Mouse (Mus musculus) forebrain, embryonic 11.5 days (tissue): ENCODE measurements around the gene Gng2. TPM values are rescaled to one million over a fixed set of nuclear protein-coding genes. Genes with fewer than 3 reads are reported as not detected.

Experiments
- ATAC-seq: fragments of 200-750 bp; cut with Nextera tagmentation; replicated peaks from 2 replicates; pipeline ENCODE4 v1.8.0; 2017; ENCODE audit warnings: moderate TSS enrichment; ENCODE audit not compliant: low FRiP score
- DNase-seq: peaks from one replicate; pipeline ENCODE4 v3.0.0-alpha.2; 2017; ENCODE audit warnings: low spot score
- H3K27ac ChIP-seq: fragments of 300-500 bp; sonication (generic); 2 replicates; pipeline ENCODE4 v1.5.1; 2014; ENCODE audit warnings: low read depth, low read length
- H3K27me3 ChIP-seq: fragments of 300-500 bp; sonication (generic); 2 replicates; pipeline ENCODE4 v1.6.1; 2014; ENCODE audit warnings: mild to moderate bottlenecking, low read length, mixed read lengths; ENCODE audit not compliant: control insufficient read depth, insufficient read depth
- H3K36me3 ChIP-seq: fragments of 300-500 bp; sonication (generic); 2 replicates; pipeline ENCODE4 v1.6.1; 2014; ENCODE audit warnings: mild to moderate bottlenecking, low read length, moderate library complexity, mixed read lengths; ENCODE audit not compliant: control insufficient read depth, insufficient read depth
- H3K4me1 ChIP-seq: fragments of 300-500 bp; sonication (generic); replicated peaks from 2 replicates; pipeline ENCODE4 v1.6.1; 2014; ENCODE audit warnings: low read length, mixed read lengths; ENCODE audit not compliant: control insufficient read depth, insufficient read depth
- H3K4me2 ChIP-seq: fragments of 300-500 bp; sonication (generic); 2 replicates; pipeline ENCODE4 v1.6.1; 2014; ENCODE audit warnings: low read depth, mild to moderate bottlenecking, low read length, moderate library complexity, mixed read lengths; ENCODE audit not compliant: severe bottlenecking
- H3K4me3 ChIP-seq: fragments of 300-500 bp; sonication (generic); 2 replicates; pipeline ENCODE4 v1.5.1; 2014; ENCODE audit warnings: low read depth, low read length
- H3K9ac ChIP-seq: fragments of 300-500 bp; sonication (generic); 2 replicates; pipeline ENCODE4 v1.6.1; 2014; ENCODE audit warnings: low read length
- H3K9me3 ChIP-seq: fragments of 300-500 bp; sonication (generic); 2 replicates; pipeline ENCODE4 v1.6.1; 2016; ENCODE audit warnings: low read length, mixed read lengths; ENCODE audit not compliant: control insufficient read depth
- WGBS: fragments of 180-500 bp; shearing (Covaris S2); extraction: QIAGEN DNeasy Blood & Tissue Kit; methylation state at CpG from one replicate; pipeline ENCODE4 v1.1.7; 2014; 5-methylcytosine and 5-hydroxymethylcytosine counted together
- polyA plus RNA-seq: library from polyadenylated mRNA; unstranded; fragments of >200 nt; fragmentation: Nextera tagmentation; extraction: Ambion mirVana; gene quantifications from 2 replicates; pipeline ENCODE4 v1.2.1, GENCODE M21; 2014

Gene Gng2
- polyA plus RNA-seq, 1 experiment from 2014 or later: 142 TPM

DNA sequence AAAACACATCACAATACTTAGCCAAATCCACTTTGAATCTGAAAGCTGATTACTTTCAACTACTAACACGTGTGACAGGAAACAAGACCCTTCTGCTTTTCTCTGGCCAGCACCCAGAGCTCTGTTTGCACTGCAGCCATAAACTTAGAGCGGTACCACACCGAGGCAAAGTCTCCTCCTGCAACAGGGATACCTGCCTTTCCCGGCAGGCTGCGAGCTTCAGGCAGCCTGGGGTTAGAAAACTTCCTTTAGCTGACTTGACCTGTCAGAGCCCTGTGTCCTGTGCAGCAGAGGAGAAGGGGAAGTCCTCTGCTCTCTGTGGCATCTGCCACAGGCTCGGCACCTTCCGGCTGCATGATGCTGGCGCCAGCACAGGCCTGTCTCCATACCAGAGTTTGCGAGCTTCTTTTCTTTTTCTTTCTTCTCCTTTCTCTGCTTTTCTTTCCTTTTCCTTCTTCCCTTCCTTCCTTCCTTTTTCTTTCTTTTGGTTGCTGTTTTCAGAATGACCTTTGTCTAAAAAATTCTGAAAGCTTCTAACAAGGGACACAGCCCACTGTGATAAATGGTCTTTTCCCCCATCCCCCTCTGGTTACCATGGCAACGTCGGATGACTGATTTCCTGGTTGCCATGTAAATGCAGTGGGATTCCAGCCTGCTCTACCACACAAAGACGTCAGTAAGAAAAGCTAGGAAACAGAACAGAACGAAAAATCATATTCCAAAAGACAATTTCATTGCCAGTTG is 9.4 kb upstream of the Gng2 start:
- H3K9me3 ChIP-seq: no peaks in the 10 kb centered on the region
- H3K36me3 ChIP-seq: no peaks in the 10 kb centered on the region
- no peaks in the 10 kb centered on the region for H3K27me3 ChIP-seq
- H3K9ac ChIP-seq: peak overlapping the region; percentile 69
- WGBS: 3% methylated on average over 13 of the region's 13 CpGs
- peaks cover 24% of the 10 kb centered on the region for H3K4me1 ChIP-seq
- peak overlapping the region; percentile 55 for H3K4me2 ChIP-seq
- H3K4me3 ChIP-seq: peak overlapping the region; percentile 20; the same call in 1 of the 2 replicates
- DNase-seq: peak; percentile 92
- peak; percentile 90 for ATAC-seq
- H3K27ac ChIP-seq: peak overlapping the region; percentile 98

DNA sequence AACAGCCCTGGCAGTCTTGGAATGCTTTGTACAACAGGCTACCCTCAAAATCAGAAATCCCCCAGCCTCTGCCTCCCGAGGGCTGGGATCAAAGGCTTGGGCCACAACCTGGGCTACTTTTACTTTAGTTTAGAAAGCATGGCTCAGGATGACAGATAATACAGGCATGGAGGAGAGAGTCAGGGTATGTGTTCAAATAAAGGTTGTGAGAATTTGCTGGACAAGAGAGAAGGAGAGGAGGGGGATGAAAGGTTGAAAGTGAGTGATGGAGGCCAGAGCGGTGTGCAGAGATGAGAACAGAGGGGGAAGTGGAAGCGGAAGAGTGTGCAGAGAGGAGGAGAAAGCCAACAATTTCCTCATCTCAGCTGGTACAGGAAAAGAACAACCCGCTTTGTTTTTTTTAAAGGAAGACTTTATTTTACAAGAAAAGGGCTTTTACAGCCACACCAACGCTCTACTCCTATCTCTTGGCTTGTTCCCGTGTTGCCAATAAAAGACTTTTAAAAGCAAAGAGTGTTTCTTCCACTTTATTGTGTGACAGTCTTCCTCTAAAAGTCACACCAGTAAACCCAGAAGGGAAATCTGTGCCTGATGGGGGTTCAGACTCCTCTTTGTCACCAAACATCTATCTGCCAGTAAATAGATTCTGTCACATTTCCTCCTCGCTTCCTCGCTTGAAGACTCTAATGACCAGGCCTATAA is 8.6 kb upstream of the Gng2 start:
- no peak for DNase-seq
- H3K36me3 ChIP-seq: no peaks in the 10 kb centered on the region
- no peaks in the 10 kb centered on the region for H3K9me3 ChIP-seq
- no peak overlapping the region for H3K4me3 ChIP-seq
- ATAC-seq: peak; percentile 9; the same call in 1 of the 2 replicates
- no peaks in the 10 kb centered on the region for H3K27me3 ChIP-seq
- peak overlapping the region; percentile 55; the same call in 1 of the 2 replicates for H3K4me2 ChIP-seq
- 42% methylated on average over 8 of the region's 8 CpGs for WGBS
- H3K9ac ChIP-seq: peak overlapping the region; percentile 69
- peak overlapping the region; percentile 98 for H3K27ac ChIP-seq
- H3K4me1 ChIP-seq: peaks cover 23% of the 10 kb centered on the region

DNA sequence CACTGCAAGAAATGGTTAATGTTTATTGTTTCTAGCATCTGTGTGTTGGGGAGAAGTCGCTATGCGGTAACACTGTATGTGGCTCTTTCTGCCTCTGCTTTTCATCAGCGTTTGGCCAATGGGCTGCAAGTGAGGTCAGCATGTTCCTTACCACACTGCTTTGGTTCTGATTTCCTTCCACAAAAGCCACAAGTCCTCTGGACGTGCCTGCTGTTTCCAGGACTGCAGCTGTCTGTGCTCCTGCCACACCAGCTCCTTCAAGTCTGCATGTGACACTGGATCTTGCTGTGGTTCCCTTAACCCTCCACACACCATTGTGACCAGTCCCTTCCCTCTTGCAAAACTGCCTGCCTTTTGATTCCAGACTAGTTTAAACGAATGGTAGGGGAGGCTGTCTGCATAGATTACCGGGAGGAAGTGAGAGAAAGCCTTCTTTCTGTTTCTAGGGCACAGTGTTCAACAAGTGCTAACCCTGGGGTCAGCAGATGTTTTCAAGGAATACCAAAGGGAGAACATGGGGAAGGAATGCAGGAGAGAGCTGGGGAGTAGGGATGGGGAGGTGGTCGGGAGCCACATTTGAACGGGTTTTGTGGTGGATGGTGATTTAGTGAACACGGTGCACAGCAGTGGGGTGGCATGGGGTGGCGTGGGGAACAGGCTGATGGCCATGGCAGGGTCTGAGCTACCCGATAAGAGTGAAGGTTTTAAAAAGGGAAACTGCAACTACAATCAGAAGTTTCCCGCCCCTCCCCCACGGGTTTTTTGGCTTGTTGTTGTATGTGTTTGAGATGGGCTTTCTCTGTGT is 7.9 kb upstream of the Gng2 start:
- H3K4me1 ChIP-seq: peaks cover 23% of the 10 kb centered on the region
- DNase-seq (peak; percentile 61), ATAC-seq (peak; percentile 29; the same call in 1 of the 2 replicates)
- 10% methylated on average over 13 of the region's 13 CpGs for WGBS
- no peaks in the 10 kb centered on the region for H3K36me3 ChIP-seq
- no peak overlapping the region for H3K4me3 ChIP-seq
- H3K27ac ChIP-seq: peak overlapping the region; percentile 98
- no peaks in the 10 kb centered on the region for H3K27me3 ChIP-seq
- H3K9me3 ChIP-seq: no peaks in the 10 kb centered on the region
- H3K9ac ChIP-seq: peak overlapping the region; percentile 69
- peak overlapping the region; percentile 6; the same call in 1 of the 2 replicates for H3K4me2 ChIP-seq

DNA sequence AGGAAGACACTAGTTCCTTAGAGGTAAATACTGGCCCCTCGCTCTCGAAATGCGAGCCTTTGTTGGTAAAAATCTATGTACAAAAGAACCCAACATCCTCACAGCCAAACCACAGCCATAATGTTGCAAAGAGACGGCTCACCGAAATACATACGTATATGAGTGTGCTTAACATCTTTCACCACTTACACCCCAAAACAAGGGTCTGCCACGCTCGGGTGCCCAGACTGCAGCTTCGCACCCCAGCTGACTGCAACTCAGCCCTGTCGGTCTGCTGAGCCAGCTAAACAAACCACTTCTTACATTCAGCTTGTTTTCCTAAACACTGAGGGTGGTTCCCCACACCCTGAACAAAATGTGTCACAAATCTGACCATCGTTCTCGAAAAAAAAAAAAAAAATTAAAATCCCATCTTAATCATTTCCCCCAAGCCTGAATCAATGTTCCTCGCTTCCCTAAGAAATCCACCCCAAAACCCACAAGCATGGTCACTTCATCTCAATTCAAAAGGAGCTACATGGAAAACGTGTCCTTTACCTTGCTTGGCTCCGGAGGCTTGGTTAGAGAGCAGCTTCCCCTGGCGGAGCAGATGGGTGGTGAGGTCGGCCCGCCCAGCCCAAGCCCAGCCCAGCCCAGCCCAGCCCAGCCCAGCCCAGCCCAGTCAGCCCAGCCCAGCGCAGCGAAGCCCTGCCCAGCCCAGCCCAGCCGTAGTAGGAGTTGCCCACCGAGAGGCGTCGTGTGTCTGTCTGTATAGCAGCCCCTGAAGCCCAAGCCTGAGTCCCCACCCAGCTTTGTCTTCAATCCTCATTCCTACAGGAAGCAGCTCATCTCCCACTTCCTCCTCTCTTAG is 781 bp downstream of the Gng2 start:
- Histone ChIP-seq H3K4me3 (peak overlapping the region; percentile 53), H3K27me3 (no peaks in the 10 kb centered on the region), H3K36me3 (no peaks in the 10 kb centered on the region), H3K9me3 (no peaks in the 10 kb centered on the region), H3K27ac (peak overlapping the region; percentile 86), H3K9ac (peak overlapping the region; percentile 82), H3K4me2 (peak overlapping the region; percentile 76), H3K4me1 (peaks cover 18% of the 10 kb centered on the region)
- ATAC-seq (peak; percentile 97), DNase-seq (peak; percentile 95)
- WGBS: under 1% methylated on average over 22 of the region's 24 CpGs

DNA sequence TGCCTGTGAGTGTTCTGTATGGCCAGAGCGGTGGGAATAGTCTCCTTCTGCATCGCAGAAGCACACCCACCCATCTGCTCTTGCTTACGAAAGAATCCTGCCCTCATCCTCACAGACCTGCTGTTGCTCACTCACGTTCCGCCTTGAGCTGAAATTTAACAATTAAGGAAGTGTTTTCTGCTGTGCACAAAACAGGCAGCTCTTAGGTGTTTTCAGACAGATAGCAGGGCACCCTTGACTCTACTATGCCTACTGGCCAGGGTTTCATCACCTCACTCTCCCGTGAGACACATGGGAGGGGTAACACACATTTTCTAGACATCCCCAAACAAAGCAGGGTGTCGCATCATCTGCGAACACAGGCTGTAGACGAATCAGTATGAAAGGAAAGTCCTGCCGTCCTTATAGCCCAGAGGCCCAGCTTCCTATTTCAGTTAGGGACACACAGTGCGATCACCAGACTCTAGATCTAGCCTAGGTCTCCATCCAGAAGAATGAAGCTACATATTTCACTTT is 2.4 kb downstream of the Gng2 start:
- 30% methylated on average over 11 of the region's 11 CpGs for WGBS
- ATAC-seq (0 out of 2 replicates have a peak, but pooled peaks have one; percentile 22), DNase-seq (peak; percentile 60)
- Histone ChIP-seq H3K27me3 (no peaks in the 10 kb centered on the region), H3K27ac (peak overlapping the region; percentile 68), H3K9me3 (no peaks in the 10 kb centered on the region), H3K36me3 (no peaks in the 10 kb centered on the region), H3K4me3 (peak overlapping the region; percentile 34), H3K4me2 (peak overlapping the region; percentile 69), H3K4me1 (peaks cover 28% of the 10 kb centered on the region), H3K9ac (peak overlapping the region; percentile 65)

DNA sequence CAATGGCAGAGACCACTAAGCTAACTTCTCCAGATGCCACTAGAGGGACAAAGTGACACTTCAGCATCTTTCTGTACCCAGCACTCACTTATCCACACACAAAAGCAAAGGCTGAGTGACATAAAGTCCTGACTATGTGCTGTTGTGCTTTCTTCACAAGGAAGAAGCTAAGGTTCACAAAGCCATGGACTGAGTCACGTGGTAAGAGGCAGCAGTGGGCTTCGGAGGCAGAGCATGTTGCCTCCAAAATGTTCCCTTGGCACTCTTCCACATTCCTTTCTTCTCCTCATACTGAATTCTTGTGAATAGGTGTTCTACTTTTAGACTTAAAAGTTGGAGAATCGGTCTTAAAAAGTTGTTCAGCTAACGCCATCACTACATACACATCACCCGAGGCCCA is 3.0 kb downstream of the Gng2 start:
- 84% methylated on average over 5 of the region's 5 CpGs for WGBS
- H3K27me3 ChIP-seq: no peaks in the 10 kb centered on the region
- ATAC-seq (no peak), DNase-seq (no peak)
- peak overlapping the region; percentile 69 for H3K4me2 ChIP-seq
- peak overlapping the region; percentile 68; the same call in 1 of the 2 replicates for H3K27ac ChIP-seq
- peaks cover 28% of the 10 kb centered on the region for H3K4me1 ChIP-seq
- no peaks in the 10 kb centered on the region for H3K9me3 ChIP-seq
- no peak overlapping the region; the same call in 1 of the 2 replicates for H3K9ac ChIP-seq
- H3K36me3 ChIP-seq: no peaks in the 10 kb centered on the region
- peak overlapping the region; percentile 34 for H3K4me3 ChIP-seq

DNA sequence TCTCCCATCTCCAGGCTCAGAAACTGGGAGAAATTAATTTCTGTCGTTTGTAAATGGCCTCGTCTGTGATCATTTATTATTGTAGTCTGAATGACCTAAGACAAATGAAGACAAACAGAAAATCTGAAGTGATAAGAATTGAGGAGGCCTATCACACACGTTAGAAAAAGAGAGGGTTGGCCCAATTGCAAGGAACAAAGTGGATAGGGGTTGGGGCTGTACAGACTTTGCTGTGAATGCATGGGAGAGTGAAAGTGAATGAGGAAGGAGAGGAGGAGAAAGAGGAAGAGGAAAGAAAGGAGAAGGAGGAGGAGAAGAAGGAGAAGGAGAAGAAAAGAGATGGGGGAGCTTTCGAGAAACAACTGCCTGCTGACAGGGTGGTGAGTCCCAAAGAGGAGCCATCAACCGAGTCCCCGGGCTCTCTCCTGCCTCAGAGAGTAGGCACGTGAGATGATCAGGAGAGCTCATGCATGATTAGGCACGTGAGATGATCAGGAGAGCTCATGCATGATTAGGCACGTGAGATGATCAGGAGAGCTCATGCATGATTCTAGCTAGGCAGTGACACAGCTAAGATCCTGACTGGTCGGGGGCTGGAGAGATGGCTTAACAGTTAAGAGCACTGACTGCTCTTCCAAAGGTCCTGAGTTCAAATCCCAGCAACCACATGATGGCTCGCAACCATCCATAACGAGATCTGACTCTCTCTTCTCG is 5.0 kb downstream of the Gng2 start:
- Histone ChIP-seq H3K27me3 (no peaks in the 10 kb centered on the region), H3K27ac (no peak overlapping the region), H3K36me3 (no peaks in the 10 kb centered on the region), H3K9me3 (no peaks in the 10 kb centered on the region), H3K4me3 (no peak overlapping the region), H3K4me2 (no peak overlapping the region), H3K4me1 (peaks cover 27% of the 10 kb centered on the region), H3K9ac (no peak overlapping the region)
- DNase-seq (no peak), ATAC-seq (no peak)
- 78% methylated on average over 13 of the region's 13 CpGs for WGBS
